Mouse (Mus musculus) thymus, adult 2 months (tissue): ENCODE results near the gene Ly6g6c.

ENCODE experiments used
- CTCF ChIP-seq: fragments of 200-500 bp; IDR thresholded peaks from 2 replicates; pipeline ENCODE4 v1.5.1; 2012; ENCODE audit warnings: mild to moderate bottlenecking, control low read depth, low read length, moderate library complexity, borderline replicate concordance; ENCODE audit not compliant: control insufficient read depth, poor library complexity, insufficient read depth; ENCODE audit errors: extremely low read depth
- POLR2A ChIP-seq: fragments of 200-500 bp; IDR thresholded peaks from 2 replicates; pipeline ENCODE4 v1.6.1; 2012; ENCODE audit warnings: mild to moderate bottlenecking, low read length, control low read depth, moderate library complexity; ENCODE audit not compliant: control insufficient read depth, poor library complexity, insufficient read depth; ENCODE audit errors: extremely low read depth

- TF ChIP-seq CTCF (no peak), POLR2A (no peak)
Observed at GRCm38 (mm10) chr17:35048149-35048931, 16.8 kb upstream of the Ly6g6c start.
